Mouse (Mus musculus): Measurements from ENCODE around the gene Ift74. TPM values are rescaled to one million over a fixed set of nuclear protein-coding genes. Genes with fewer than 3 reads are reported as not detected.
"Not testable (repeated sequence)": the region's sequence is repeated elsewhere in the genome, so short reads cannot be mapped to it uniquely, and the experiment has no call there.

Gene Ift74
- polyA plus RNA-seq, 1 experiment = 7.7 TPM

GRCm38 (mm10) chr4:94649920-94650319 is 35.6 kb downstream of the Ift74 start, which contains the start of gene Lrrc19:
Lrrc19 (minus strand) TSS chr4:94650144.
- Histone ChIP-seq H3K4me2 (ENCODE audit: low read depth) (no peak within 1 kb of the TSS), H3K4me3 (no peak within 1 kb of the TSS), H3ac (ENCODE audit: control insufficient read depth, insufficient read length) (no peak within 1 kb of the TSS), H3K36me3 (ENCODE audit: control insufficient read depth, insufficient read depth) (peaks cover 8% of the 10 kb centered on the region), H3K27me3 (ENCODE audit: control insufficient read depth, insufficient read depth, insufficient read length) (no peaks in the 10 kb centered on the region), H3K79me2 (ENCODE audit: control insufficient read depth, insufficient read depth) (no peaks in the 10 kb centered on the region)
- TF ChIP-seq POLR2AphosphoS2 (IDR thresholded peaks at IDR 0.05; ENCODE audit: insufficient read length, low read depth) (no peak), TCF3 (IDR thresholded peaks at IDR 0.05; ENCODE audit: insufficient read length, low read depth) (no peak), REST (IDR thresholded peaks at IDR 0.05; ENCODE audit: insufficient read depth, insufficient read length) (no peak), SRF (IDR thresholded peaks at IDR 0.05; ENCODE audit: control insufficient read depth, insufficient read length, low read depth) (no peak), CEBPB (IDR thresholded peaks at IDR 0.05; ENCODE audit: insufficient read depth, poor library complexity, severe bottlenecking) (no peak), USF1 (IDR thresholded peaks at IDR 0.05; ENCODE audit: low read depth) (no peak), MYOD1 (IDR thresholded peaks at IDR 0.05; ENCODE audit: control insufficient read depth in 1 of 3, insufficient read length in 2 of 3, low read depth in 2 of 3) (no peak), E2F4 (IDR thresholded peaks at IDR 0.05; ENCODE audit: insufficient read depth) (no peak), POLR2A (IDR thresholded peaks at IDR 0.05; ENCODE audit: insufficient read length, low read depth) (no peak), MYOG (IDR thresholded peaks at IDR 0.05; ENCODE audit: control insufficient read depth in 1 of 3, insufficient read depth in 1 of 3, insufficient read length in 2 of 3, low read depth in 2 of 3) (no peak), MAX (IDR thresholded peaks at IDR 0.05; ENCODE audit: low read depth) (no peak), TCF12 (IDR thresholded peaks at IDR 0.05; ENCODE audit: insufficient read depth, poor library complexity, severe bottlenecking) (no peak)

DNA sequence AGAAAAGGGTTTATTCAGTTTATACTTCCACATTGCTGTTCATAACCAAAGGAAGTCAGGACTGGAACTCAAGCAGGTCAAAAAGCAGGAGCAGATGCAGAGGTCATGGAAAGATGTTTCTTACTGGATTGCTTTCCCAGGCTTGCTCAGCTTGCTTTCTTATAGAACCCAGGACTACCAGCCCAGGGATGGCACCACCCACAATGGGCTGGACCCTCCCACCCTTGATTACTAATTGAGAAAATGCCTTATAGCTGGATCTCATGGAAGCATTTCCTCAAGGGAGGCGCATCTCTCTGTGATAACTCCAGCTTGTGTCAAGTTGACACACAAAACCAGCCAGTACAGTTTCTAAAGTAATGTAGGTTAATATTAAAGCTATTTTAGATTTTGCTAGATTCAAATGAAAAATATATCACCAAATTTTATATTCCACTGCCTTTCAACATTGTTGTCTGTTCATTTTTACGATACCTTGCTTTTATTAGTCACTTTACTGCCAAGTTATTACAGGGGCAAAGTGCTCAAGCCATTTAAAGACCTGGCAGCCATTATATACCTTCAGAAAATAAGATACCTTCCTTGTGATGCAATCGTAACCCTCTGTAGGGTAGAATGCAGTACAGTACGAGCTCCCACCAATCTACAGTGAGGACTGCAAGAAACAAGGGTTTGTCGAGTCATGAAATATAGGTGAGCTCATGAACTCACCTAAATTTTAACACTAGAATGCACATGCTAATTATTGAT is 36.3 kb downstream of the Ift74 start:
- H3K4me3 ChIP-seq; H3K79me2 ChIP-seq (ENCODE audit: control insufficient read depth, insufficient read depth); H3K4me2 ChIP-seq (ENCODE audit: low read depth); H3ac ChIP-seq (ENCODE audit: control insufficient read depth, insufficient read length); H3K27me3 ChIP-seq (ENCODE audit: control insufficient read depth, insufficient read depth, insufficient read length): not testable (repeated sequence)
- peaks cover 15% of the 10 kb centered on the region for H3K36me3 ChIP-seq (ENCODE audit: control insufficient read depth, insufficient read depth)

DNA sequence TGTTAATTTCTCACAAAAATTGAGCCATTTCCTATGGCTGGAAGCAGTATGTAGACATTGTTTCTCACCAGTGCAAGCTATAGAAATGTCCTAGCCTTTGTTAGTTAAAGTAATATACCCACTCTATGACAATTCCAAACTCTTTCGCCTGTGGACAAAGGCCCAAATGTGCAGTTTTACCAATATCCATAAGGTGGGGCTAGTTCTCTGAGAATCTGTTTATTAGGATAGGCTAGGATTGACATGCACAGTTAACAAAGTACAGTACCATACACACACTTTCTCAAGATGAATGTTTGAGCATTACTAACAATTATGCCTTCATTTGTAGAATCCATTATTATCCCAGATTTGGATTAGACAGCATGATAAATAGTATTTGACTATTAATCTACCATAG is 55.4 kb downstream of the Ift74 start:
- H3ac ChIP-seq (ENCODE audit: control insufficient read depth, insufficient read length) = no peak overlapping the region
- TF ChIP-seq MYOG (IDR thresholded peaks at IDR 0.05; ENCODE audit: control insufficient read depth in 1 of 3, insufficient read depth in 1 of 3, insufficient read length in 2 of 3, low read depth in 2 of 3) = no peak
- no peak for TF ChIP-seq CEBPB (IDR thresholded peaks at IDR 0.05; ENCODE audit: insufficient read depth, poor library complexity, severe bottlenecking)
- no peak for TF ChIP-seq E2F4 (IDR thresholded peaks at IDR 0.05; ENCODE audit: insufficient read depth)
- no peak for TF ChIP-seq USF1 (IDR thresholded peaks at IDR 0.05; ENCODE audit: low read depth)
- no peak for TF ChIP-seq POLR2AphosphoS2 (IDR thresholded peaks at IDR 0.05; ENCODE audit: insufficient read length, low read depth)
- no peak for TF ChIP-seq REST (IDR thresholded peaks at IDR 0.05; ENCODE audit: insufficient read depth, insufficient read length)
- TF ChIP-seq TCF3 (IDR thresholded peaks at IDR 0.05; ENCODE audit: insufficient read length, low read depth) = no peak
- TF ChIP-seq POLR2A (IDR thresholded peaks at IDR 0.05; ENCODE audit: insufficient read length, low read depth) = no peak
- no peak for TF ChIP-seq SRF (IDR thresholded peaks at IDR 0.05; ENCODE audit: control insufficient read depth, insufficient read length, low read depth)
- no peak for TF ChIP-seq TCF12 (IDR thresholded peaks at IDR 0.05; ENCODE audit: insufficient read depth, poor library complexity, severe bottlenecking)
- TF ChIP-seq MAX (IDR thresholded peaks at IDR 0.05; ENCODE audit: low read depth) = no peak
- TF ChIP-seq MYOD1 (IDR thresholded peaks at IDR 0.05; ENCODE audit: control insufficient read depth in 1 of 3, insufficient read length in 2 of 3, low read depth in 2 of 3) = no peak
- no peaks in the 10 kb centered on the region for H3K27me3 ChIP-seq (ENCODE audit: control insufficient read depth, insufficient read depth, insufficient read length)
- H3K4me2 ChIP-seq (ENCODE audit: low read depth) = no peak overlapping the region
- H3K36me3 ChIP-seq (ENCODE audit: control insufficient read depth, insufficient read depth) = peaks cover 5% of the 10 kb centered on the region
- no peak overlapping the region for H3K4me3 ChIP-seq
- H3K79me2 ChIP-seq (ENCODE audit: control insufficient read depth, insufficient read depth) = no peaks in the 10 kb centered on the region

DNA sequence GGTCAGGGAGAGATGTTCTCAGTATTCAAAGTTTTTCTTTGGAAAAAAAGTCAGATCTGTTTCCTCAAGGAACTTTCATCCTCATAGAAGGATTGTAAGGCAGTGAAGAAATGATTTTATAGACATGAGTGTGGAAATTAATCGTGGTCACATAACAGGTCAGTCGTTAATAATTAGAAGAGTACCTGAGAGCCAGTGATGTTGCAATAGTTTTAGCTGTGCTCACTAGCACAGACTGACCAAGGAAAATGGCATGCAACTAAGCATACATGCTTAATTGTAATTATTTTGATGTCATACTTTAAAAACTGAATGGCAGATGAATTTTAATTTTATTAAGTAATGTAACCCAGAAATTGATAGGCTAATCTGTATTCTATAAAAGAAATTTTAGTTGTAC is 66.4 kb downstream of the Ift74 start:
- H3K79me2 ChIP-seq (ENCODE audit: control insufficient read depth, insufficient read depth) = no peaks in the 10 kb centered on the region
- no peak overlapping the region for H3K4me2 ChIP-seq (ENCODE audit: low read depth)
- H3K4me3 ChIP-seq = no peak overlapping the region
- H3K36me3 ChIP-seq (ENCODE audit: control insufficient read depth, insufficient read depth) = peaks cover 21% of the 10 kb centered on the region
- H3ac ChIP-seq (ENCODE audit: control insufficient read depth, insufficient read length) = no peak overlapping the region
- H3K27me3 ChIP-seq (ENCODE audit: control insufficient read depth, insufficient read depth, insufficient read length) = no peaks in the 10 kb centered on the region
- no peak for TF ChIP-seq SRF (IDR thresholded peaks at IDR 0.05; ENCODE audit: control insufficient read depth, insufficient read length, low read depth)
- no peak for TF ChIP-seq MYOG (IDR thresholded peaks at IDR 0.05; ENCODE audit: control insufficient read depth in 1 of 3, insufficient read depth in 1 of 3, insufficient read length in 2 of 3, low read depth in 2 of 3)
- TF ChIP-seq TCF3 (IDR thresholded peaks at IDR 0.05; ENCODE audit: insufficient read length, low read depth) = no peak
- TF ChIP-seq USF1 (IDR thresholded peaks at IDR 0.05; ENCODE audit: low read depth) = no peak
- no peak for TF ChIP-seq POLR2AphosphoS2 (IDR thresholded peaks at IDR 0.05; ENCODE audit: insufficient read length, low read depth)
- TF ChIP-seq MYOD1 (IDR thresholded peaks at IDR 0.05; ENCODE audit: control insufficient read depth in 1 of 3, insufficient read length in 2 of 3, low read depth in 2 of 3) = no peak

DNA sequence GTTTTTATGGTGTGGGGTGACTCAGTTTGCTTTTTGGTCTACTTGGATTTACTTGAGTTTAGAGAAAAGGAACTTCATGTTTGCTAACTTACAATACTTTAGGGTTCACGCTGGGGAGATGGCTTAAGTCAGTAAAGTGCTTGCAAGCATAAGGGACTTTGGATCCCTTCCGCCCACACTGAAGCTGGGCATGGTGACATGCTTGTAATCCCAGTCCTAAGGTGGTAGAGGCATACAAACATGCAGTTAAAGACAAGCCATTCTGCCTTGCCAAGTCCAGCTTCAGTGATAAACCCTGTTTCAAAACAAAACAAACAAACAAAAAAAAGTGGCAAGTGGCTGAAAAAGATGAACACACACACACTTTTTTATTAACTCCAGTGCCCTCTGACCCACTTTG is 66.9 kb downstream of the Ift74 start:
- no peak for TF ChIP-seq POLR2A (IDR thresholded peaks at IDR 0.05; ENCODE audit: insufficient read length, low read depth)
- TF ChIP-seq USF1 (IDR thresholded peaks at IDR 0.05; ENCODE audit: low read depth) = no peak
- TF ChIP-seq MYOG (IDR thresholded peaks at IDR 0.05; ENCODE audit: control insufficient read depth in 1 of 3, insufficient read depth in 1 of 3, insufficient read length in 2 of 3, low read depth in 2 of 3) = no peak
- H3K36me3 ChIP-seq (ENCODE audit: control insufficient read depth, insufficient read depth) = peaks cover 25% of the 10 kb centered on the region
- H3K27me3 ChIP-seq (ENCODE audit: control insufficient read depth, insufficient read depth, insufficient read length) = no peaks in the 10 kb centered on the region
- no peaks in the 10 kb centered on the region for H3K79me2 ChIP-seq (ENCODE audit: control insufficient read depth, insufficient read depth)
- no peak overlapping the region for H3K4me3 ChIP-seq
- H3ac ChIP-seq (ENCODE audit: control insufficient read depth, insufficient read length) = no peak overlapping the region
- no peak overlapping the region for H3K4me2 ChIP-seq (ENCODE audit: low read depth)
